Comparison of ENCODE assay signal across 21 mouse cellular contexts in the genomic region with DNA sequence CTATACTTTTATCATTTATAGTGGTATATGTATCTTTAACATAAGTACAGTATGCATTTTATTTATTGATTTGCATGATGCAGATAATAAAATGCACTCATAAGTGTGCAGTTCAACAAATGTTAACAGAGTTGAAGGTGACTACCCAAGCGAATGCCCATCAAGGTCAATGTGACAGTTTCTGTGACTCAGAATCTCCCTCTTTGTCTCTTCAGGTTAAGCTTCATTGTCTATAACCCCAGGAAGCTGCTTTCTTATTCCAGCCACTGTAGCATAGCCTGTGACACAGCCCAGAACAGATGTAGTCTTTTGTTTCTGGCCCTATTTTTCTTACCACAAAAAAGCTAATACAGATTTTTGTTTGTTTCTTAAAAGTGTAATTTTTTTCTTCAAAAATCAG.
"Had no signal": no experiment of that assay in that cellular context is flagged by ENCODE, and none has a peak within 500 bp of the region (broad histone marks: within the 10 kb centered on the region; RNA-seq: fewer than 3 reads in every experiment).

No protein-coding gene starts in this region.

- H3K9ac ChIP-seq: kidney, embryonic 15.5 days; liver, embryonic 13.5 days; midbrain, embryonic 12.5 days; midbrain, embryonic 15.5 days; neural tube, embryonic 13.5 days; stomach, embryonic 15.5 days had no signal

- H3K4me1 ChIP-seq: liver, embryonic 13.5 days; midbrain, embryonic 15.5 days; neural tube, embryonic 13.5 days; stomach, embryonic 15.5 days had no signal

- H3K4me3 ChIP-seq: kidney, embryonic 15.5 days; layer of hippocampus, adult 2 months; left cerebral cortex, adult 2 months; liver, embryonic 13.5 days; midbrain, embryonic 12.5 days; midbrain, embryonic 15.5 days; myocyte; neural tube, embryonic 13.5 days; stomach, embryonic 15.5 days had no signal

- H3K36me3 ChIP-seq: kidney, embryonic 15.5 days; liver, embryonic 13.5 days; midbrain, embryonic 12.5 days; midbrain, embryonic 15.5 days; neural tube, embryonic 13.5 days; stomach, embryonic 15.5 days had no signal

- ATAC-seq: midbrain, embryonic 15.5 days had no signal

- H3K9me3 ChIP-seq: kidney, embryonic 15.5 days; liver, embryonic 13.5 days; midbrain, embryonic 12.5 days; midbrain, embryonic 15.5 days; neural tube, embryonic 13.5 days; stomach, embryonic 15.5 days had no signal

- DNase-seq: kidney, adult 11 months; kidney, adult 8-10 months; kidney, postnatal 10 days; kidney, postnatal 36 days; layer of hippocampus, postnatal 36 days; liver, embryonic 13.5 days; lung, adult 2 months; lung, postnatal 14 days; lung, postnatal 4 days; right cerebral cortex, adult 18-20 months; right cerebral cortex, postnatal 14 days; right cerebral cortex, postnatal 4 days; thymus, postnatal 25 days had no signal

- H3K27ac ChIP-seq: kidney, embryonic 15.5 days; layer of hippocampus, adult 2 months; left cerebral cortex, adult 2 months; liver, embryonic 13.5 days; midbrain, embryonic 12.5 days; midbrain, embryonic 15.5 days; neural tube, embryonic 13.5 days; stomach, embryonic 15.5 days had no signal

- H3K4me2 ChIP-seq: kidney, embryonic 15.5 days; liver, embryonic 13.5 days; midbrain, embryonic 12.5 days; midbrain, embryonic 15.5 days; neural tube, embryonic 13.5 days; stomach, embryonic 15.5 days had no signal

- H3K27me3 ChIP-seq: kidney, embryonic 15.5 days; liver, embryonic 13.5 days; midbrain, embryonic 12.5 days; midbrain, embryonic 15.5 days; neural tube, embryonic 13.5 days; stomach, embryonic 15.5 days had no signal
